Mouse (Mus musculus) limb, embryonic 10.5 days (tissue): ENCODE data around the gene Hephl1. TPM values are rescaled to one million over a fixed set of nuclear protein-coding genes. Genes with fewer than 3 reads are reported as not detected.
"Not testable (repeated sequence)": the region's sequence is repeated elsewhere in the genome, so short reads cannot be mapped to it uniquely, and the experiment has no call there.

Source experiments
- DNase-seq: peaks from one replicate; pipeline ENCODE4 v3.0.0-alpha.2; 2017; ENCODE audit warnings: low spot score
- H3K27ac ChIP-seq: fragments of 300-500 bp; sonication (generic); 2 replicates; pipeline ENCODE4 v1.5.1; 2016; ENCODE audit warnings: mild to moderate bottlenecking
- H3K27me3 ChIP-seq: fragments of 300-500 bp; sonication (generic); 2 replicates; pipeline ENCODE4 v1.6.1; 2016; ENCODE audit warnings: low read depth, mild to moderate bottlenecking; ENCODE audit not compliant: poor library complexity, severe bottlenecking
- H3K36me3 ChIP-seq: fragments of 300-500 bp; sonication (generic); 2 replicates; pipeline ENCODE4 v1.6.1; 2016; ENCODE audit warnings: mild to moderate bottlenecking, moderate library complexity
- H3K4me1 ChIP-seq: fragments of 300-500 bp; sonication (generic); 2 replicates; pipeline ENCODE4 v1.6.1; 2016
- H3K4me3 ChIP-seq: fragments of 300-500 bp; sonication (generic); 2 replicates; pipeline ENCODE4 v1.5.1; 2016; ENCODE audit warnings: mild to moderate bottlenecking, moderate library complexity
- H3K9me3 ChIP-seq: fragments of 300-500 bp; sonication (generic); replicated peaks from 2 replicates; pipeline ENCODE4 v1.6.1; 2016; ENCODE audit warnings: mild to moderate bottlenecking
- WGBS: fragments of 180-500 bp; shearing (Covaris S2); methylation state at CpG from one replicate; pipeline ENCODE4 v1.1.7; 2016; 5-methylcytosine and 5-hydroxymethylcytosine counted together
- polyA plus RNA-seq: library from polyadenylated mRNA; unstranded; fragments of >200 nt; fragmentation: Nextera tagmentation; extraction: Ambion mirVana; gene quantifications from 2 replicates; pipeline ENCODE4 v1.2.1, GENCODE M21; 2016

Hephl1 gene
- polyA plus RNA-seq, 1 experiment from 2014 or later: not detected

DNA sequence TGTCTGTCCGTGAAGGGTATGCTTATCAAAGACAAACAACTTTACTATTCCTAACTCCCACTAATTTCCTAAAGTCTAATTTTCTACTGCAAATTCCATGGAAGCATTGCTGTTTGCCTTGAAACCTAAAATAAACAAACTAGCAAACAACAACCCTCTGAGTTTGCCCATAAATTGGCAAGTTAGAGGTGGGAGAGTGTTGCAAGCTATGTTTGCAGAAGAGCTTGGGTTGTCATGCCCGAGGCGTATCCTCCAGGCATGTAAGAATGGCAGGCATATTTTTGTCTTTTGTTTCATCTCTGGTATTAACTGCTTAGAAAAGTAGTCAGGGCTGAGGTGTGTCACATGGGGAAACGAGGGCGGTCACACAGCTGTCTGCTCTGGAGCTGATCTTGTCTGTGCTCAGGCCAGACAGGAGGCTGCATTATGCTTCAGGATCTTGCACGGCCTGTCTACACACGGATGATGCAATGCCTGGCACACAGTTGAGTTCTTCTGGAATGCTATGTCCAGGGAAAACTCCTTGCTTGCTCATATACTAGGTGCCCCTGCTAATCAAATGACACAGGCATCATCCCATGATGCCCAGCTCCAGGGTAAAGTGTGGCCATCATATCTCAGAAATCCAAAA lies 10.3 kb downstream of the Hephl1 start:
- H3K9me3 ChIP-seq: no peaks in the 10 kb centered on the region
- 86% methylated on average over 7 of the region's 7 CpGs for WGBS
- no peak overlapping the region for H3K4me3 ChIP-seq
- no peak overlapping the region for H3K27ac ChIP-seq
- no peaks in the 10 kb centered on the region for H3K36me3 ChIP-seq
- no peak for DNase-seq
- no peaks in the 10 kb centered on the region for H3K27me3 ChIP-seq
- H3K4me1 ChIP-seq: no peaks in the 10 kb centered on the region

DNA sequence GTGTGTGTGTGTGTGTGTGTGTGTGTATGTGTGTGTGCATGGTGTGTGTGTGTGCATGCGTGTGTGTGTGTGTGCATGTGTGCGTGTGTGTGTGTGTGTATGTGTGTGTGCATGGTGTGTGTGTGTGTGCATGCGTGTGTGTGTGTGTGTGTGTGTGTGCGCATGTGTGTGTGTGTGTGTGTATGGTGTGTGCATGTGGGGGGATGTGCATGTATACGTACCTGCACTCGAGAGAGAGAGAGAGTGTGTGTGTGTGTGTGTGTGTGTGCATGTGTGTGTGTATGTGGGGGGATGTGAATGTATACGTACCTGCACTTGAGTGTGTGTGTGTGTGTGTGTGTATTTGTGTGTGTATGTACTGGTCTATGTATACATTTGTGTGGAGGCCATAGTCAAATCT lies 13.5 kb downstream of the Hephl1 start:
- H3K27ac ChIP-seq, H3K27me3 ChIP-seq, H3K4me1 ChIP-seq, H3K9me3 ChIP-seq, H3K36me3 ChIP-seq, H3K4me3 ChIP-seq, DNase-seq: not testable (repeated sequence)
- 85% methylated on average over 7 of the region's 7 CpGs for WGBS

DNA sequence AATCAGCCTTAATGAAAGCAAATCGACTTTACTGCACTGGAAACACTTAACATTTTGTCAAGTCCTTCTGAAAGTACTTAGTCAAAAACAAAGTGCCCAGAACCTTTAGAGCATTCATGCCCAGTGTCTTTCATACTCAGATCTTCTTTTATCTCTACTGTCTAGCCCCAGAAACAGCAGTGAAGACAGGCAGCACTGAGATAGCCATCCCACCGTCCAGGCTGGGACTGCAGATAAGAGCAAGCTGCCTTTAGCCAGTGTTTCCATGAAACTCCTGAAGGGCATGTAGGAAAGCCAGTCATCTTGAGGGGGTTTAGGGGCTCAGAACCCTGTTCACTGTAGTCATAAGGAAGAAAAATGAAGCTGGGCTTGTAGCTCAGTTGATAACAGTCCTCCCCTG lies 14.7 kb downstream of the Hephl1 start:
- Histone ChIP-seq H3K27ac (no peak overlapping the region), H3K9me3 (no peaks in the 10 kb centered on the region), H3K36me3 (no peaks in the 10 kb centered on the region), H3K4me3 (no peak overlapping the region), H3K4me1 (no peaks in the 10 kb centered on the region), H3K27me3 (no peaks in the 10 kb centered on the region)
- 81% methylated on average over 2 of the region's 2 CpGs for WGBS
- no peak for DNase-seq

DNA sequence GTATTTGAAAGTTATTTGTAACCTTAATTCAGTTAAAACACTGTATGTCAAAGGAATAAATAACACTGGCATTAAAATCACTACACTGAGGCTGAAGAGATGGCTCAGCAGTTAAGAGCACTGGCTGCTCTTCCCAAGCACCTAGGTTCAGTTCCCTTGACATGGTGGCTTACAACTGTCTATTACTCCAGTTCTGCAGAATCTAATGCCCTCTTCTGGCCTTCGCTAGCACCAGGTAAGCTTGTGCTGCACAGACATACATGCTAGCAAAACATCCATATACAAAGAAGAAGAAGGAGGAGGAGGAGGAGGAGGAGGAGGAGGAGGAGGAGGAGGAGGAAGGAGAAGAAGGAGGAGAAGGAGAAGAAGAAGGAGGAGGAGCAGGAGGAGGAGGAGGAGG lies 15.7 kb downstream of the Hephl1 start:
- H3K4me3 ChIP-seq: no peak overlapping the region
- H3K9me3 ChIP-seq: no peaks in the 10 kb centered on the region
- no peak for DNase-seq
- H3K36me3 ChIP-seq: no peaks in the 10 kb centered on the region
- no peaks in the 10 kb centered on the region for H3K4me1 ChIP-seq
- H3K27ac ChIP-seq: no peak overlapping the region
- no peaks in the 10 kb centered on the region for H3K27me3 ChIP-seq
- WGBS: 95% methylated on average over 1 of the region's 1 CpGs

DNA sequence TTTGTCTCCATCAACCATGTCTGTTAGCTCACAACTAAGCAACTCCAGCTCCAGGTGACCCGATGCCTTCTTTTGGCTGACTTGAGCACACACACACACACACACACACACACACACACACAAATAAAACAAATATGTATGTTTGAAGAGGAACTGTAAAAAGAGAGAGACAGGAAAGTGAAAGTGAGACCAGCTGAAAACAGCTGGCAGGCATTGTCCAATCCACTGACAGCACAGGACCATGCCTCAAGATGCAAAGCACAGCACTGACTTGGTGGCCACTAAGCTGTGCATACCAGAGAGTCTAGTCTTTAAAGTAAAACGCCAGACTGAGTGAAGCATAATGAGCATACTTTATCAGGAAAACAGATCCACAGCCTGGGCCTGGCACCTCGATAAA lies 16.7 kb downstream of the Hephl1 start:
- Histone ChIP-seq H3K4me1 (no peaks in the 10 kb centered on the region), H3K27me3 (no peaks in the 10 kb centered on the region), H3K4me3 (no peak overlapping the region), H3K9me3 (no peaks in the 10 kb centered on the region), H3K27ac (no peak overlapping the region), H3K36me3 (no peaks in the 10 kb centered on the region)
- WGBS: 75% methylated on average over 3 of the region's 3 CpGs
- DNase-seq: no peak

DNA sequence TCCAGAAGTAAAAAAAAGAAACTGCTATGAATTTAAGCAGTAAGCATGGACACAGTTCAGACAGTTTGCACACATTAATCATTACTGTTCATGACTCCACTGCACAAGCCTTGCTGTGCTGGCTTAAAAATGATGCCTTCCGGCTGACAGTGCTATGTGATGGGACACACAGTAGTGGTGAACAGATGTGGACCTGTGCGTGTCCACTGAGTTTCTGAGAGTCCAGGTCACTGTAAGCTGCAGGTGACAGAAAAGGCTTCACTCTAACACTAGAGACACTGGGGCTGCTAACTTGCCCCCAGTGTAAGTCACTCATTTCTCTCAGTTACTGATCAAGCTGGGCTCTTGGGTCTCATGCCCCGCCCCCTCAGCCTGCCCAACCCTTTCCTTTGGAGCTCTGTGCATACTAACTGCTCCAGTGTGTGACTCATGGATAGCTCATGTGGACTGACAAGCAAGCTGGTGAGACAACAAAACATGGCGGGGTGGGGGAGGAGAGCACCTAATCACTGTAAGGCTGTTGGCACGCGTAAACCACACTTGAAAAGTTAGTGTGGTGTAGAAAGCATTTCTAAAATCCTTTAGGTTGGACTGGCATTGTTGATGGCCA lies 43.1 kb downstream of the Hephl1 start:
- Histone ChIP-seq H3K27me3 (no peaks in the 10 kb centered on the region), H3K4me3 (no peak overlapping the region), H3K27ac (no peak overlapping the region), H3K36me3 (no peaks in the 10 kb centered on the region), H3K9me3 (no peaks in the 10 kb centered on the region), H3K4me1 (peaks cover 5% of the 10 kb centered on the region; the same call in 1 of the 2 replicates)
- DNase-seq: no peak
- 77% methylated on average over 6 of the region's 6 CpGs for WGBS

DNA sequence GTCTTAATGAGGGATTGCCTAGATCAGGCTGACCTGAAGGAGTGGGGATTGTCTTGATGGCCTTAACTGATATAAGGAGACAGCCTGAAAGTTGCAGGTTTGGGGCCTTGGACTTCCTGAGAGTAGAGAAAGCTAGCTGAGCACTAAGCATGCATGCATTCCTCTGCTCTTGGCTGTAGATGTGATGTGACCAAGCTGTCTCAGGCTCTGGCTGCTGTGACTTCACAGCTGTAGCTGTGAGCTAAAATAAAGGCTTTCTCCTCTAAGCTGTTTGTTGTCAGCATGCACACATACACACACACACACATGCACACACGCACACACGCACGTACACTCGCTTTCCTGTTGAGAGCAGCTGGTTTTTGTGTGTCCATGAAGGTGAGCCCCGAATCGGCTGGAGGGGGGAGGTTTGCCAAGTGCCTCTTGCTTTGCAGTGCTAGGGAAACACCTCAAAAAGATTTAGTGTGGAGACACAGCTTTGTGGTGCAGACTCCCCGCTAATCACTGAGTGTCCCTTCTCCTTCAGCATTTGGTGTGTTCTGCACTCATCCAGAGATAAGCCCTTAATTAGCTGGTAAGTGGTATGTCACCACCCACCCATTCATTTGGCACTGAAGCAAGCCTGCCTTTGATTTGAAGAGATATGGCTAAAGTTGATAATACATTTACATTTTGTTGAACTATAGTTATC lies 43.8 kb downstream of the Hephl1 start:
- H3K4me3 ChIP-seq: no peak overlapping the region
- H3K36me3 ChIP-seq: no peaks in the 10 kb centered on the region
- peaks cover 5% of the 10 kb centered on the region; the same call in 1 of the 2 replicates for H3K4me1 ChIP-seq
- H3K9me3 ChIP-seq: no peaks in the 10 kb centered on the region
- no peak overlapping the region for H3K27ac ChIP-seq
- no peak for DNase-seq
- H3K27me3 ChIP-seq: no peaks in the 10 kb centered on the region
- 84% methylated on average over 7 of the region's 7 CpGs for whole genome bisulfite sequencing

DNA sequence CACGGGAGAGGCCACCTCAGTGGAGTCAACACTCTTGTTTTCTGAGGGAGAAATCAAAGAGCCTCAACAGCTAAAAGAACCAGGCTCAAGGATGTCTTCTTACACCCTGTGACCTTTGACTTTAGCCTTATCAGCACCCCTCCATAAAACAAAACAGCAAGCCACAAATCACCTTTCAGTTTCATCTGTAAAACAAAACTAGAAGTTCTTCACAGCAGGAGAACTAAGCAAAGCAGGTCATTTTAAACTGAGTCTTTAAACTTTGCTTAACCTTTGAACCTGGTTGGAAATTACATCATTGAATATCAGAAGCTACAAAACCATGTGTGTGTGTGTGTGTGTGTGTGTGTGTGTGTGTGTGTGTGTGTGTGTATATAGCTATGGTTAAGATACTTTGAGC lies 47.7 kb downstream of the Hephl1 start:
- DNase-seq: no peak
- WGBS: 5% methylated on average over 1 of the region's 1 CpGs
- Histone ChIP-seq H3K27me3 (no peaks in the 10 kb centered on the region), H3K4me3 (no peak overlapping the region), H3K4me1 (peaks cover 5% of the 10 kb centered on the region; the same call in 1 of the 2 replicates), H3K36me3 (no peaks in the 10 kb centered on the region), H3K9me3 (no peaks in the 10 kb centered on the region), H3K27ac (no peak overlapping the region)

DNA sequence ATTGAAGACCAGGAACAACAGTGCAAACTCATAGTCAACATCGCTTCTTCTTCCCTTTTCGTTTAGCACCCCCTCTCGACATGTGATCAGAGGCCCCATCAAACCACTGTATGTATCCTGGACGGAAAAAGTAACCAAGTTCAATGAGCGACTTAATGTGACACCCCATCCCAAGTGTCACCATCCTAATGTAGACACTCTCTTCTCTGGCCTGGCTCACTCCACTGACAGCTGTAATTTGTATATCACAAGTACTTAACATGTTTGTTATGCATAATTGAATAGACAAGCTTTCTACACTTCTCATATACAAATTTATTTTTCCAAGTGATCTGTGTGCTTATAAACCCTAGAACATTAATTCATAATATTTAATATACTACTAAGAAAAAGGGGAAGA lies 51.1 kb downstream of the Hephl1 start:
- 89% methylated on average over 5 of the region's 5 CpGs for WGBS
- Histone ChIP-seq H3K27ac (no peak overlapping the region), H3K36me3 (no peaks in the 10 kb centered on the region), H3K4me3 (no peak overlapping the region), H3K4me1 (no peaks in the 10 kb centered on the region), H3K9me3 (no peaks in the 10 kb centered on the region), H3K27me3 (no peaks in the 10 kb centered on the region)
- no peak for DNase-seq

DNA sequence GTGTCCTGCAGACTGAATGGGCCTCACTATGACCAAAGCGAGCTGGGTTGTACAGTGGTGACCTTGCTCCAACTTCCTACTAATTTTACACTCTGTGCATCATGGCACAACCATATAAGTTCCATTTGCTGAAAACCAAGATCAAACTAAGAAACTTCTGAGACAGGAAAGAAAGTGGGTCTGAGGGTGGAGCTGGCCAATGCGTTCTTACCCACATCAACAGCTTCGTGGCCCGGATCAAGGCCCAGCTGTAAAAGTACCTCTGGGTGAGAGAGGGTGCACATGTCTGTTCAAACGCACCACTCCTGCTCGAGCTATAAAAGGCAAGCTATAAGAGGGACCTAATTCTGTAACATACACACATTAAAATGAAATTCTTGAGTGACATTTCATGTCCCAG lies 51.9 kb downstream of the Hephl1 start:
- H3K9me3 ChIP-seq: no peaks in the 10 kb centered on the region
- WGBS: 88% methylated on average over 6 of the region's 6 CpGs
- H3K27ac ChIP-seq: no peak overlapping the region

DNA sequence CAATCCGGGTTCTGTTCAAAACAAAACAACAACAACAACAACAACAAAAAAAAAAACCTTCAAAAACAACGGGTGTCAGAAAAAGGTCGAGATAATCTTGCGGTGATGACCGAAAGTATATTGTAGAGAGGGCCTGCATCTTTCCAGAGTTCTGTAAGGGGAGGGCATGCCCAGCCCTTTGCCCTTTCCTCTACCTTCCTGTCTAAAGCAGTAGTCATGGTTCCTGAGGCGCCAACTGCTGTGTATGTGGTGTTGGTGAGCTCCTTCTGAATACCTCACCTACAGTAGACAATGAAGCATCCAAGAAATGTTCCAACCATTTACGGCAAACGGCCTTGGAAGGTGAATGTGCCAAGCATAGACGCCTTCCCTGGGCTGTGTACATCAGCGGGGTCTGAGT lies 66.2 kb downstream of the Hephl1 start:
- Histone ChIP-seq H3K4me1 (peaks cover 25% of the 10 kb centered on the region), H3K4me3 (peak overlapping the region; percentile 93), H3K27me3 (no peaks in the 10 kb centered on the region), H3K27ac (peak overlapping the region; percentile 96), H3K9me3 (no peaks in the 10 kb centered on the region), H3K36me3 (peaks cover 14% of the 10 kb centered on the region)
- WGBS: 46% methylated on average over 10 of the region's 10 CpGs
- DNase-seq: no peak

More for the DNA sequence above, 51.9 kb downstream of the Hephl1 start:
- H3K27me3 ChIP-seq: no peaks in the 10 kb centered on the region
- H3K4me3 ChIP-seq: no peak overlapping the region
- DNase-seq: no peak
- H3K36me3 ChIP-seq: no peaks in the 10 kb centered on the region
- no peaks in the 10 kb centered on the region for H3K4me1 ChIP-seq

DNA sequence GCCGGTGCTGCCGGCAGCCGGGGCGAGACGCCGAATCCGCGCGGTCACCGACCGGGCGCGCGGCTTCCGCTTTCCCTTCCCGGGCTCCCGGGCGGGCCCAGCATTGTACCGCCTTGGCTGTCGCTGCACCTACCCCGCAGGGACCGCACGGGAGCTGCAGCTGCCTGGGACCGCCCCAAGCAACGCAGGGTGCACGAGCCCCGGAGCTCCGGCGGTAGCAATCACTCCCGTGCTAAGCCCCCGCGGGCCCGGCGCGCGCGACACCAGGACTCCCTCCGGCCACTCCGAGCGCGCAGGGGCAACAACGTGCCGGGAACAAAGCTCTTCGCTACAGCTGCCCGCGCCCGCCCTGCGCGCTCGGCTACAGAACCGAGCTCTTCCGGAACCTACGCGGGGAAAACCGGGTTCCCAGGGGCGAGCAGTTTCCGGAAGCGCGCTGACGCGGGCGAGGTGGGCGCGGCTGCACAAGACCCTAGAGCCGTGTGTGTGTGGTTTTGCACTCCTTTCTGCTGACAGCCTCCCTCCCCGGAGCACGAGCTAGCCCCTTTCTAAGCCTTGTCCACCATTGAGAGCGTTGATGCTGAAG lies 66.7 kb downstream of the Hephl1 start, which contains the start of gene Panx1:
Gene Panx1, minus strand, starts transcription at position 395 of the 586 bp plus-strand sequence.
- WGBS: under 1% methylated on average over 68 of the region's 68 CpGs
- Histone ChIP-seq H3K36me3 (peaks cover 17% of the 10 kb centered on the region), H3K9me3 (no peaks in the 10 kb centered on the region), H3K4me3 (peak within 1 kb of the TSS; percentile 93), H3K27me3 (no peaks in the 10 kb centered on the region), H3K27ac (peak within 1 kb of the TSS; percentile 96), H3K4me1 (peaks cover 25% of the 10 kb centered on the region)
- peak; percentile 84 for DNase-seq
